17 mouse cellular contexts compared by ENCODE assay signal in the genomic region with DNA sequence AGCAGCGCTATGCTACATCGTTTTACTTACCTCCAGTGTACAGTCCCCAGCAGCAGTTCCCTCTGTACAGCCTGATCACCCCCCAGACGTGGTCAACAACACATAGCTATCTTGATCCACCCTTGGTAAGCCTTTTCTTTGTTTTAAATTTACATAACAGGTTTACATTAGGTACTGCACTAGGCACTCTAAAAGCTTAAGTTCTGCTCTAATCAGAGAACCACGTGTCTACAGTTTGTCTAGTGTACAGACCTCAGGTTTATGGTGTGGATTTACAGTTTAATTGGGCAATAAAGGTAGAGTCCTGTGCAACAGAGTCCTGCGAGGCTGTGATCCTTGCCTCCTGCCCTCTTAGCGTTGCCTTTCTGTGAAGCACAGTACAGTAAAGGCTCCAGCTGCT.
"Had no signal": no experiment of that assay in that cellular context is flagged by ENCODE, and none has a peak within 500 bp of the region (broad histone marks: within the 10 kb centered on the region; RNA-seq: fewer than 3 reads in every experiment).

No protein-coding gene starts in this region.

- H3K9ac ChIP-seq: limb, embryonic 13.5 days; liver, embryonic 13.5 days had no signal

- H3K4me2 ChIP-seq: limb, embryonic 13.5 days; liver, embryonic 13.5 days; midbrain, embryonic 11.5 days had no signal

- H3K27ac ChIP-seq: layer of hippocampus, adult 2 months; left cerebral cortex, adult 2 months; limb, embryonic 13.5 days; liver, embryonic 13.5 days had no signal

- H3K4me3 ChIP-seq: layer of hippocampus, adult 2 months; left cerebral cortex, adult 2 months; limb, embryonic 13.5 days; liver, embryonic 13.5 days had no signal

- DNase-seq: kidney, adult 18-20 months; kidney, adult 9 months; kidney, postnatal 14 days; kidney, postnatal 4 days; layer of hippocampus, adult 9-11 months; layer of hippocampus, postnatal 36 days; liver, embryonic 13.5 days; lung, adult 2 months; lung, postnatal 14 days; lung, postnatal 4 days; midbrain, embryonic 14.5 days; thymus, adult 2 months; thymus, postnatal 25 days had no signal

- H3K27me3 ChIP-seq: limb, embryonic 13.5 days; liver, embryonic 13.5 days had no signal

- H3K4me1 ChIP-seq: liver, embryonic 13.5 days had no signal

- H3K9me3 ChIP-seq: limb, embryonic 13.5 days; liver, embryonic 13.5 days had no signal
